Mouse (Mus musculus) myocyte (in vitro differentiated cells): ENCODE measurements at regions not wholly inside any gene's neighbourhood (a gene's known extent, or its start where the extent isn't known, plus 50 kb on each side); places are given as distances from the start of the nearest gene placed in this dataset.

Experiments used
- CEBPB ChIP-seq: IDR thresholded peaks from 2 replicates; pipeline ENCODE4 v1.6.1; 2011; ENCODE audit warnings: mild to moderate bottlenecking, moderate library complexity; ENCODE audit not compliant: poor library complexity, insufficient read depth, severe bottlenecking
- E2F4 ChIP-seq: IDR thresholded peaks from one replicate; pipeline ENCODE4 v1.6.1; 2011; ENCODE audit warnings: mild to moderate bottlenecking, control low read depth, moderate library complexity; ENCODE audit not compliant: insufficient read depth
- MAX ChIP-seq: IDR thresholded peaks from one replicate; pipeline ENCODE4 v1.6.1; 2011; ENCODE audit warnings: low read depth, mild to moderate bottlenecking, control low read depth
- MYOD1 ChIP-seq, 3 experiments: IDR thresholded peaks; one replicate each; pipeline ENCODE4 v1.6.1; 2011; ENCODE audit warnings: control low read depth in 2 of 3, low read depth in 2 of 3, mild to moderate bottlenecking in 2 of 3, moderate library complexity in 1 of 3; ENCODE audit not compliant: insufficient read length in 2 of 3, control insufficient read depth in 1 of 3
- MYOG ChIP-seq, 3 experiments: IDR thresholded peaks; one replicate each; pipeline ENCODE4 v1.6.1; 2011; ENCODE audit warnings: control low read depth in 2 of 3, low read depth in 2 of 3, mild to moderate bottlenecking in 2 of 3; ENCODE audit not compliant: insufficient read length in 2 of 3, control insufficient read depth in 1 of 3, insufficient read depth in 1 of 3
- POLR2A ChIP-seq: IDR thresholded peaks from one replicate; pipeline ENCODE4 v1.6.1; 2011; ENCODE audit warnings: low read depth, mild to moderate bottlenecking, control low read depth, moderate library complexity; ENCODE audit not compliant: insufficient read length
- POLR2AphosphoS2 ChIP-seq: IDR thresholded peaks from one replicate; pipeline ENCODE4 v1.6.1; 2011; ENCODE audit warnings: low read depth, control low read depth; ENCODE audit not compliant: insufficient read length
- REST ChIP-seq: IDR thresholded peaks from one replicate; pipeline ENCODE4 v1.6.1; 2011; ENCODE audit warnings: mild to moderate bottlenecking, control low read depth, moderate library complexity; ENCODE audit not compliant: insufficient read depth, insufficient read length
- SRF ChIP-seq: IDR thresholded peaks from one replicate; pipeline ENCODE4 v1.6.1; 2011; ENCODE audit warnings: low read depth; ENCODE audit not compliant: control insufficient read depth, insufficient read length
- TCF12 ChIP-seq: IDR thresholded peaks from one replicate; pipeline ENCODE4 v1.6.1; 2011; ENCODE audit warnings: mild to moderate bottlenecking, control low read depth; ENCODE audit not compliant: poor library complexity, insufficient read depth, severe bottlenecking
- TCF3 ChIP-seq: IDR thresholded peaks from one replicate; pipeline ENCODE4 v1.6.1; 2011; ENCODE audit warnings: low read depth, control low read depth; ENCODE audit not compliant: insufficient read length
- USF1 ChIP-seq: IDR thresholded peaks from one replicate; pipeline ENCODE4 v1.6.1; 2011; ENCODE audit warnings: low read depth, mild to moderate bottlenecking, control low read depth, moderate library complexity

DNA sequence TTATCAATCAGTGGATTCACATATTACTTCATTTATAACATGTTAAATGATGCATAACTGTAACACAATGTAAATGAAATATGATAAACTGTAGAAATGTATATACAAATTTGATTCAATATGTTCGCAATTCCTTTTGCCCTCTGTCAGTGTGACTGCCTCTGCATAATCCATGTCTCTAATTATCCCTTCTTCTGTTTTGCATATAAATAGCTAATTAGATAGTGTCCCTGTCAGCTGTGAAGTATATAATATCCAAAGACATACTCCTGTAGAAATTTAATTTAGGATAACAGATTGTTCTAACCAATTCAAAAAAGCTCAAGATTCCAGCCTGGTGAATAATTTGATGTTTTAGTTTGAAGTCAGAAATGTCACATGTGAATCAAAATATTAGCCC lies 361.2 kb downstream of the Kif2b start:
- TF ChIP-seq POLR2A (no peak), POLR2AphosphoS2 (no peak), USF1 (no peak), MYOD1 (IDR thresholded peaks at IDR 0.05; ENCODE audit: control insufficient read depth in 1 of 3, insufficient read length in 2 of 3, low read depth in 2 of 3) (no peak), REST (no peak), TCF3 (no peak), MAX (no peak), E2F4 (no peak), MYOG (IDR thresholded peaks at IDR 0.05; ENCODE audit: control insufficient read depth in 1 of 3, insufficient read depth in 1 of 3, insufficient read length in 2 of 3, low read depth in 2 of 3) (no peak), TCF12 (no peak), SRF (no peak), CEBPB (no peak)
